Mouse (Mus musculus) forebrain, embryonic 14.5 days (tissue): ENCODE data around the gene Ranbp1. TPM values are rescaled to one million over a fixed set of nuclear protein-coding genes. Genes with fewer than 3 reads are reported as not detected.

Source experiments
- microRNA counts: library from miRNA; unstranded; fragments of <30 nt; microRNA quantifications from one replicate; lab custom pipeline; 2016
- microRNA-seq: library from miRNA; unstranded; fragments of <30 nt; microRNA quantifications from one replicate; pipeline ENCODE4, GENCODE M21; 2016
- polyA plus RNA-seq: library from polyadenylated mRNA; unstranded; fragments of >200 nt; fragmentation: Nextera tagmentation; extraction: Ambion mirVana; gene quantifications from 2 replicates; pipeline ENCODE4 v1.2.1, GENCODE M21; 2014

Ranbp1 gene
- polyA plus RNA-seq, 1 experiment from 2014 or later: 537 TPM

MicroRNA genes within 50 kb of the gene (microRNA counts, 519-probe panel; counts per million panel counts)
- not detected for microRNA mmu-miR-1306 (lab: Ali Mortazavi, UCI)

Small RNA genes lying within 50 kb of the gene (microRNA-seq; reads per million reads assigned to microRNA genes)
- gene Gm24572 (0.79 reads per million), gene Mir1306 (167 reads per million, percentile 63 among the genes with 10 or more reads in this experiment)

Other genes with a start within 250 kb of the Ranbp1 start
- 164 and 179 TPM in 2 replicates for gene Dgcr6, start 195.9 kb downstream of the Ranbp1 start, polyA plus RNA-seq
- 3.1 and 3.3 TPM in 2 replicates for gene Prodh, start 158.5 kb downstream of the Ranbp1 start, polyA plus RNA-seq
- gene Rtn4r, start 121.1 kb downstream of the Ranbp1 start, polyA plus RNA-seq: 11.0 and 15.8 TPM in 2 replicates
- 0.13 and 0.16 TPM in 2 replicates for gene Ccdc188, start 30.9 kb downstream of the Ranbp1 start, polyA plus RNA-seq
- gene Zdhhc8, start 13.6 kb downstream of the Ranbp1 start, polyA plus RNA-seq: 5.9 and 10.2 TPM in 2 replicates
- 95.0 and 95.4 TPM in 2 replicates for gene Trmt2a, start 53 bp downstream of the Ranbp1 start, polyA plus RNA-seq
- gene Gm49776, start 9.6 kb upstream of the Ranbp1 start, polyA plus RNA-seq: 1.8 TPM in 1 of 2 replicates, not detected in the other
- gene Dgcr8, start 40.5 kb upstream of the Ranbp1 start, polyA plus RNA-seq: 26.3 and 31.3 TPM in 2 replicates
- 78.7 and 81.3 TPM in 2 replicates for gene Tango2, start 99.4 kb upstream of the Ranbp1 start, polyA plus RNA-seq
- gene Arvcf, start 99.5 kb upstream of the Ranbp1 start, polyA plus RNA-seq: 46.8 and 47.8 TPM in 2 replicates
- 22.0 and 23.5 TPM in 2 replicates for gene Txnrd2, start 177.7 kb upstream of the Ranbp1 start, polyA plus RNA-seq
- gene Comt, start 178.1 kb upstream of the Ranbp1 start, polyA plus RNA-seq: 54.6 and 71.9 TPM in 2 replicates
- 16.2 and 19.1 TPM in 2 replicates for gene Gnb1l, start 250.0 kb upstream of the Ranbp1 start, polyA plus RNA-seq